Mouse (Mus musculus) kidney, adult 8-10 months (tissue): ENCODE results near the gene Prm1.
"Not testable (repeated sequence)": the region's sequence is repeated elsewhere in the genome, so short reads cannot be mapped to it uniquely, and the experiment has no call there.

Source experiments
- DNase-seq, 2 experiments: peaks; one replicate each; pipeline ENCODE4 v3.0.0; 2022

Gene Prm1

GRCm38 (mm10) chr16:10805789-10806527 is at the start of gene Prm1:
Gene Prm1 (minus strand): TSS chr16:10805839.
- no peak for DNase-seq

DNA sequence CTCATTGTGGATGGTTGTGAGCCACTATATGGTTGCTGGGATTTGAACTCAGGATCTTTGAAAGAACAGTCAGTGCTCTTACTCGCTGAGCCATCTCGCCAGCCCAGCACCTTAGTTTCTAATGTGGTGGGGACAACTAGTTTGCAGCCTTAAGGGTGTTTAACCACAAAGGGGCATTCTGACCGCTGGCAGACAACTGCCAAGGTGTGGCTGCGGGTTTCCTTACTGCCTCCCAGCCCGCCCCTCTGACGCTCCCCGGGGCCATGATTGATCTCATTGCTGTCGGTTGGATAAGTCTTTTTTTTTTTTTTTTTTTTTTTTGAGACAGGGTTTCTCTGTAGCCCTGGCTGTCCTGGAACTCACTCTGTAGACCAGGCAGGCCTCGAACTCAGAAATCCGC is 46.6 kb upstream of the Prm1 start:
- DNase-seq: not testable (repeated sequence)

DNA sequence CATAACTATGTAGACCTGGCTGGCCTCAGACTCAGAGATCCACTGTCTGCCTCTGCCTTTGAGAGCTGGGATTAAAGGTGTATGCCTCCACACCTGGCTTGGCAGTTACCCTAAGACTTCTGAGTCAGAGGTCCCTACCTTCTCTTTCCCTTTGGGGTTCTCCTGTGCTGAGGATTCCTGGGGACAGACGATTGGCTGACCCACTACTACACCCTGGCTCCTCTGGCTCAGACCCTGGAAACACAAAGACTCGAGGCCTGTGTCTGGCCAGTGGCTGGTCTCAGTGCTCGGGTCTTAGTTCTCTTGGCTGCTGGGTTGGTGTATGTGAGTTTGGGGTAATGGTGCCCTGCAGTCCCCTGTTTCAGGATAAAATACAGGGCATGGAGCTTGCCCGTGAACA is 45.3 kb upstream of the Prm1 start:
- no peak for DNase-seq

GRCm38 (mm10) chr16:10849965-10850861 is 44.6 kb upstream of the Prm1 start:
- DNase-seq: peak; percentile 71 to 78

DNA sequence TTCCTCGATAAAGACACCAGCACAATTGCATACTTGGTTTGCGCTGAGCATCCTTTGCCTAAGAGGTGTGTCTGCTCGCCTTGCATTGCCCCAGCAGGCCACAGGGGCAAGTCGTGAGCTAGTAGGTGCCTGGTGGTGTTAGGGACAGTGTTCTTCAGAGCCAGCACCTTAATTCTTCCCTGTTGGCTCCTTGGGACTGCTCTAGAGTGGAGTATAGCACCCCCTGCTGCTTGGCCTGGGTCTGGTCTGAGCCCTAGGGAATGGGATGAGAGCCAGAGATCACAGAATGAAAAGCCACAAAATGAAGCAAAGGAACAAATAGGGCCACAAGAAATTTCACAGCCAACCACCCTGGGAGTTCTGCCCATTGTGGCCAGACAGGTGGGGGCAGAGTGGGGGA is 40.9 kb upstream of the Prm1 start:
- DNase-seq: peak; percentile 59 to 77

DNA sequence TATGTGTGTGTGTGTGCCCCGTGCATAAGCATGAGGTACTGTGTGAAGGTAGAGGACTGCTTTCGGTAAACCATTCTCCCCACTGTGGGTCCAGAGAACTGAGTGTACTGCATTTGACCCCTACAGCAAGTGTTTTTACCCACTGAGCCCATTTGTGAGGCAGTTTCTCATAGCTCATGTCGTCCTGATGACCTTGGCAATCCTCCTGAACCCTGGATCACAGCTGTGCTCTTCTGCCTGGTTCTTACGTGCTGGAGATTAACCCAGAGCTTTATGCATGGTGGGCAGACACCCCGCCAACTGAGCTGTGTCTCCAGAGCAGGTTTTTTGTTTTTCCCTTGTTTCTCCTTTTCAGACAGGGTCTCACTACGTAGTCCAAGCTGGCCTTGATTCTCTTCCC is 40.3 kb upstream of the Prm1 start:
- no peak for DNase-seq

DNA sequence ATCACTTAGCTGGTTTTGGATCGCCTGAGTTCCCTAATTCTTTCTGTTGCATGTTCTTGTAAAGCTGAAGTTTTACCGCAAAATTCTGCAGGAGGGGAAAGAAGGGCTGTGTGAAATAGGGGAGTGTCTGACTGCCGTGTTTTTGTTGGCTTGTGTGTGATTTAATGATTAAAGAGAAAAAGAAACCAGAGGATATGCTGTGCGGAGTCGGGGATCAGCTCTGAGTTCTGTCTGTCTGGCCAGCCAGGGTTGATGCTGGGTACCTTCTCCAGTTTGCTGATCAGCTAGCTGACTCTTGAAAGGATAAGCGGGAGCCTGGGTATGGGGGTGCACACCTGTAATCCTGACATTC is 38.7 kb upstream of the Prm1 start:
- no peak for DNase-seq

GRCm38 (mm10) chr16:10843486-10844318 is 38.1 kb upstream of the Prm1 start:
- DNase-seq: peak in 1 of 2 experiments; percentile 10

- peak; percentile 42 to 55 for DNase-seq
Observed at GRCm38 (mm10) chr16:10842282-10842855, 36.7 kb upstream of the Prm1 start.

DNA sequence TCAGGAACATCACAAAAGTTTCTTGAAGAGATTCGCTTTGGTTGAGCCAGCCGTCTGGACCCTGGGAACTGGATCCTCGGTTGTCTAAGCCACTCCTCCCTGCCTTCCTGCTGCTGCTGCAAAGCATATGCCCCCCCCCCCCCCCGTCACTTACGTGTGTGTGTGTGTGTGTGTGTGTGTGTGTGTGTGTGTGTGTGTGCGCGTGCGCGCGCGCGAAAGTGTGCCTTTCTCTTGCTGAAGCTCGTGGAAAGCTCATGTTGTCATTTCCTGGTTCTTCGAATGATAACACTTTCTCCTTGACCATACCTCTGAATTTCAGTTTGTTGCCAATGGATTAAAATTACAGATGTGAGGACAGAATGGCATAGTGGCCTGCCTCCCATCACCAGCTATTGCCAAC is 34.4 kb upstream of the Prm1 start:
- DNase-seq: no peak

GRCm38 (mm10) chr16:10838487-10839245 is 33.0 kb upstream of the Prm1 start:
- DNase-seq: peak in 1 of 2 experiments; percentile 21

DNA sequence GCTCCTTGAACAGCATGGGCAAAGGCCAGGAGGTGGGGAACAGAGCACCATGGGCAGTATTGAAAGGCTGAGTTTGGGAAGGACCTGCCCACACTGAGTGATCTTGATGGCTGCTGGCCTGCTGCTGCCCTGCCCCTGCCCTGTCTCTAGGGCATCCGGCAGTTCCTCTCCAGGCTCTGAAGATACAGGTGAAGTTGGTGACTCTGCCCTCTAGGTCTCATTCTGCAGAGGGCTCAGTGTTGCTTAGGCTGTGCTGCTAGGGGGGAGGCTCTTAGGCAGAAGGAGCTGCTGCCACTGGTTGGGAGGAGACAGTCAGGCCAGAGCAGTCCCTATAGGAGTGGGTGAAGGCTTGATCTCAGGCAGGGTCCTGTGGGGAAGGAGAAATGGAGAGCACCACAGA is 32.3 kb upstream of the Prm1 start:
- DNase-seq: no peak

GRCm38 (mm10) chr16:10837250-10837649 is 31.6 kb upstream of the Prm1 start:
- DNase-seq: no peak

DNA sequence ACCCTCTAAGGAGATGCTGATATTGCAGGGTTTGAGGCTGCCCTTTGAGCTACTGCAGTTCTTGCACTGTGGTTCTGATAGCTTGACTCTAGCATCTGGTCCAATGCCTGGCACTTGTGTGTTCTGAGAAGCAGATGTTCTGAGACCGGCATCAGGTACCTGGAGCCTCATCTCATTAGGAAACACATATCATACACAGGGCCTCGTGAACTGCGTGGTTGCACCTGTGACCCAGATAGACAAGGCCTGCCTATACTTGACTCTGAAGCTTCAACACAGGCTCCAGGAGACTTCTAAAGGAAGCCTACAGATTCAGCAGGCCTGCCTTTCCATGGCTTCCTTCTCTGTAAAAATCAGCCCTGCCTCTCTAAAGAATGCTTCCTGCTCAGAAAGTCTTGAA is 30.7 kb upstream of the Prm1 start:
- no peak for DNase-seq

DNA sequence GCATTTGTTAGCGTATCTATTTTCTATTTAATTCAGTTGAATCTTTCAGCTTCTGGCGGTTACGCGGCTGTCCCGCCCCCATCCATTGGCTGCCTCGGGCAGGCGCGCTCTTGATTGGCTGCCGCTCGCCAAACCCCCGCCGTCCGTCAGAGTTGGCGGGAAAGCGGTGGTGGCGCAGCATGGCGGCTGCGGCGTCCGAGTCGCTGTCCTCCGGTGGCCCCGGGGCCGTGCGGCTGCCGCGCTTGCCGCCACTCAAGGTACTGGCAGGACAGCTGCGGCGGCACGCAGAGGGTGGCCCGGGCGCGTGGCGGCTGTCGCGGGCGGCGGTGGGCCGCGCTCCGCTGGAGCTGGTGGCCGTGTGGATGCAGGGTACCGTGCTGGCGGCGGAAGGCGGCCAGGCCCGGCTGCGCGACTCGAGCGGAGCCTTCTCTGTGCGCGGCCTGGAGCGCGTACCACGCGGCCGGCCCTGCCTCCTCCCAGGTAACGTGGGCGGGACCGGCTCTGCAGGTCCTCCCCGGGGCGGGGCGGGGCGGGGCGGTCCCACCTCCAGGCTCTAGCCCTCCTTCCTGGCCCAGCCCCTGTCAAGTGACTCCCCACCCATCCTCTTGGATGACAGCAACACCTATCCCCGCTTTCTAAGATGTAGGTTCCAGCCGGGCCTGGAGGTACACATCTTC is 29.4 kb upstream of the Prm1 start, which contains the start of gene Rmi2:
TSS of gene Rmi2 (plus strand) at position 149 of the 677 bp plus-strand sequence.
- DNase-seq: peak; percentile 81

- no peak for DNase-seq
Observed at GRCm38 (mm10) chr16:10834542-10834910, 28.9 kb upstream of the Prm1 start.

DNA sequence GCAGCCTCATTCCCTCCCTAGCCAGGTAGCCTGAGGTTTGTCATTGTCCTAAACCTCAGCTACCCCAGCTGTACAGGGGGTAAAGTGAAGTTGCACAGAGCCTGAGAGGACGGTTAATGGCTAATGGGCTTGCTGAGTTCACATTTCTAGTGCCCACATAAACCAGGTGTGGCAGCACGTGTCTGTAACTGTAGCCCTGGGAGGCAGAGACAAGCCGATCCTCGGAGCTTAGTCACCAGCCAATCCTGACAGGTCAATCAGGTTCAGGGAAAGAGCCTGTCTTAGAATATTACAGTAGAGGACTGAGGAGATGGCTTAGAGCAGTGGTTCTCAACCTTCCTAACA is 22.8 kb upstream of the Prm1 start:
- DNase-seq: peak; percentile 44 to 61

DNA sequence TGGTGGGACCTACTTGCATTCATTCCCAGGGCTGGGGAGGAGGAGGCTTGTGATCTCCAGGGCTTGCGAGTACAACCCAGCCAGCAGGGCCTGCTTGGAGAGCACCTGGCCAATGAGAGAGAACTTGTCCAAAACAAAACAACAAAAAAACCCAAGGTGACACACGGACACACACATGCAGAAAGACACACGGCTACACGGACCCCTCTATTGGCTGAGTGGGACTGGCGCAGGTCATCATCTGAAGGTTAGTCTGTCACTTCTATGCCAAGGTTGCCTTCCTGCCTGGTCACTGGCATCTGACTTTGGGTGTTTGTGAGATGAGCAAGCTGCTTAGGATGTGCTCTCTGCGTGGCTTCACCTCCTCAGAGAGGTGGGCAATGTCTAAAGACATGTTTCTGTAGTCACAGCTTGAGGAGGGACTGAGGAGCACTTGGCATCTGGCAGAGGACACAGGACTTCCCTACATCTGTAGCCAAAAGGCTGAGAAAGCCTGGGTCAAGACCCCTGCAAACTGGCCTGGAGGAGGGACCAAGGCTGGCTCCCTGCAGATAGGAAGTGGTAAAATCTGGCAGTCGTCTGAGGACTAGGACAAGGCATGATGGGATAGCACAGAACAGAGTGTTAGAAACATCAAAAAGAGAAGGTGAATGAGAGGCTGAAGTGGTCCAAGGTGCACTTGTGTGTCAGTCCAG is 22.3 kb upstream of the Prm1 start:
- no peak for DNase-seq

GRCm38 (mm10) chr16:10827269-10827668 is 21.6 kb upstream of the Prm1 start:
- no peak for DNase-seq

- DNase-seq: no peak
Observed at GRCm38 (mm10) chr16:10825840-10826239, 20.2 kb upstream of the Prm1 start.

- no peak for DNase-seq
Observed at GRCm38 (mm10) chr16:10824536-10824935, 18.9 kb upstream of the Prm1 start.
